Comparison of ENCODE assay signal across 8 mouse cellular contexts in genomic region chr15:101047194-101047555, GRCm38 (mm10). TPM values are rescaled to one million over a fixed set of nuclear protein-coding genes. Genes with fewer than 3 reads are reported as not detected.
DNase-seq lines count a peak whose midpoint lies in the region; ATAC-seq and TF ChIP-seq lines count a peak whose summit lies in the region.

Gene Gm47841 (minus strand): TSS chr15:101047397.

- no peak for TF ChIP-seq EP300 in lung, postnatal 0 days (IDR thresholded peaks at IDR 0.05)

- no peak within 1 kb of the TSS for H3K27ac ChIP-seq in cortical plate, adult 2 months (ENCODE audit: insufficient read depth, low read length)
- H3K27ac ChIP-seq in lung, postnatal 0 days (ENCODE audit: low read length) = no peak within 1 kb of the TSS

- no peaks in the 10 kb centered on the region for H3K4me1 ChIP-seq in cortical plate, adult 2 months (ENCODE audit: control insufficient read depth, insufficient read depth, low read length)
- H3K4me1 ChIP-seq in lung, postnatal 0 days (ENCODE audit: insufficient read depth, low read depth, low read length) = peaks cover 8% of the 10 kb centered on the region; the same call in 1 of the 2 replicates

- 0 out of 2 replicates have a peak within 1 kb of the TSS, but pooled peaks have one; percentile 19 for H3K9ac ChIP-seq in lung, postnatal 0 days (replicated peaks; ENCODE audit: low read depth)

- no peak for TF ChIP-seq POLR2A in cortical plate, adult 2 months (IDR thresholded peaks at IDR 0.05; ENCODE audit: extremely low read depth, insufficient read depth, low read length)

- peak; percentile 36 for DNase-seq in adrenal gland, postnatal 10 days
- DNase-seq in adrenal gland, adult 2 months = no peak
- DNase-seq in heart, postnatal 4 days = peak; percentile 48
- DNase-seq in lung, postnatal 0 days (ENCODE audit: low spot score) = peak; percentile 78
- DNase-seq in right cerebral cortex, postnatal 36 days (ENCODE audit: low spot score in 2 of 2) = no peak

- H3K9me3 ChIP-seq in lung, postnatal 0 days (ENCODE audit: low read length) = no peaks in the 10 kb centered on the region

- ATAC-seq in lung, postnatal 0 days = peak; percentile 39
- no peak for ATAC-seq in erythroid progenitor cell, adult 5-6 weeks (replicated peaks; ENCODE audit: low FRiP score, poor library complexity, severe bottlenecking)
- no peak for ATAC-seq in megakaryocyte-erythroid progenitor cell, adult 5-6 weeks (replicated peaks; ENCODE audit: low FRiP score, low TSS enrichment, poor library complexity, severe bottlenecking)

- peak within 1 kb of the TSS; percentile 17 for H3K4me3 ChIP-seq in cortical plate, adult 2 months (ENCODE audit: insufficient read depth, low read length)
- H3K4me3 ChIP-seq in lung, postnatal 0 days (ENCODE audit: low read depth, low read length) = peak within 1 kb of the TSS; percentile 32

- H3K27me3 ChIP-seq in lung, postnatal 0 days (replicated peaks; ENCODE audit: insufficient read depth, low read length) = peaks cover 54% of the 10 kb centered on the region

- WGBS in lung, postnatal 0 days = under 1% methylated on average over 22 of the region's 23 CpGs

- no peaks in the 10 kb centered on the region for H3K36me3 ChIP-seq in lung, postnatal 0 days (ENCODE audit: insufficient read depth, low read length)

- peak within 1 kb of the TSS; percentile 73 for H3K4me2 ChIP-seq in lung, postnatal 0 days (replicated peaks; ENCODE audit: low read depth, low read length)

- no peak for TF ChIP-seq CTCF in cortical plate, adult 2 months (IDR thresholded peaks at IDR 0.05; ENCODE audit: extremely low read depth, insufficient read depth, low read length)
- TF ChIP-seq CTCF in lung, postnatal 0 days (IDR thresholded peaks at IDR 0.05) = no peak

RNA-seq across cellular contexts. Expression of gene Gm47841, which starts in this region (rescaled TPM):
- total RNA-seq in adrenal gland, postnatal 10 days (2021) = under 1 TPM in 1 of 2 experiments, not detected in 1; 0.33 TPM
- under 1 TPM; 0.37 to 0.45 TPM for total RNA-seq in adrenal gland, adult 2 months (2021)
- polyA plus RNA-seq in adrenal gland, adult 2 months (2012; rRNA removed) = 0.37 TPM in 1 of 2 replicates, not detected in the other
- polyA plus RNA-seq in cortical plate, adult 2 months (2012; rRNA removed) = not detected in 2 replicates
- total RNA-seq in heart, postnatal 4 days (2021) = under 1 TPM; 0.26 to 0.68 TPM
- polyA plus RNA-seq in lung, postnatal 0 days (2015; fragmentation: Nextera tagmentation; extraction: Ambion mirVana) = not detected in 2 replicates
- not detected in 2 replicates for total RNA-seq in erythroid progenitor cell, adult 5-6 weeks (2015; ENCODE audit: low replicate concordance)
- total RNA-seq in erythroid progenitor cell, adult 5-6 weeks (2017; ENCODE audit: low replicate concordance) = not detected in 2 replicates
- total RNA-seq in megakaryocyte-erythroid progenitor cell, adult 5-6 weeks (2014; fragmentation: Nextera tagmentation) = not detected in 2 replicates
- not detected in 2 replicates for total RNA-seq in megakaryocyte-erythroid progenitor cell, adult 5-6 weeks (2017)

Comparison
In these comparisons a context has a peak if more than half of its experiments do, and no peak if none do; other contexts are left out.
1. Peak in DNase-seq in adrenal gland, postnatal 10 days; RNA of the gene not detected or under 1 TPM.
2. Peak in DNase-seq in heart, postnatal 4 days; RNA of the gene not detected or under 1 TPM.
3. Peak in DNase-seq, ATAC-seq, H3K4me3 ChIP-seq, H3K9ac ChIP-seq and H3K4me2 ChIP-seq in lung, postnatal 0 days; RNA of the gene not detected or under 1 TPM.